Mouse (Mus musculus) G1E (cell line): Measurements from ENCODE around the gene Ccl3.

Experiments
- CTCF ChIP-seq: IDR thresholded peaks from 2 replicates; pipeline ENCODE4 v1.5.1; 2012; ENCODE audit warnings: low read depth, low read length, inconsistent platforms, mixed read lengths
- TAL1 ChIP-seq: conservative IDR thresholded peaks from 2 replicates; pipeline ENCODE4 v1.6.1; 2012; ENCODE audit warnings: low read depth, low read length, inconsistent platforms, mixed read lengths

DNA sequence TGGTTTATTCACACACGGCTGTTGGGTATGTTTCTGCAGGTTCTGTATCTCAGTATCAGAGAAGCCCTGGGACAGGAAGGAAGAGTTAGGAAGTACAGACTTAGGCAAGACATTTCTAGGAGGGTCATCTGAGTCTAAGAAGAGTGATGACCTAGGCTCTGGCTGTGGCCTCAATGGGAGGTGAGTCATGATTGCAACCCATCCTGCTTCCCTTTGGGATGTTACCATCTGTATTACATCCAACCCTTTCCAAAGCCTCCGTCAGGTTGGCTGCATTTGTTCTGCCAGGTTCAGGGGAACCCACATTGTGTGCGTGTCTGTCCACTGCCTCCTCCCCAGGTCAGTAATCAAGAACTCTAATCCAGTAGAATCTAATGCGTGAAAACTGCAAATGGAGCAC is 44.5 kb downstream of the Ccl3 start:
- TF ChIP-seq CTCF: no peak
- no peak for TF ChIP-seq TAL1
